Mouse (Mus musculus) central nervous system, embryonic 14 days (tissue): Measurements from ENCODE around the gene Ceacam16. TPM values are rescaled to one million over a fixed set of nuclear protein-coding genes. Genes with fewer than 3 reads are reported as not detected.

Source experiments
- polyA plus RNA-seq: library from polyadenylated mRNA; depleted of rRNA; stranded (reverse); fragments of >200 nt; gene quantifications from 2 replicates; pipeline ENCODE4 v1.2.3, GENCODE M21; 2012; rRNA removed

Gene Ceacam16
- polyA plus RNA-seq: 0.04 TPM in 1 of 2 replicates, not detected in the other

GRCm38 (mm10) chr7:19861199-19861598 is at the start of gene Ceacam16:
Gene Ceacam16, minus strand, starts transcription at chr7:19861299.

GRCm38 (mm10) chr7:19887849-19888248 is 26.8 kb upstream of the Ceacam16 start, which contains the start of gene Ceacam19:
Gene Ceacam19, minus strand, starts transcription at chr7:19887965.

GRCm38 (mm10) chr7:19851858-19852570 is 9.1 kb downstream of the Ceacam16 start, which contains the start of gene Gm19345:
Gene Gm19345, plus strand, starts transcription at chr7:19852003.

DNA sequence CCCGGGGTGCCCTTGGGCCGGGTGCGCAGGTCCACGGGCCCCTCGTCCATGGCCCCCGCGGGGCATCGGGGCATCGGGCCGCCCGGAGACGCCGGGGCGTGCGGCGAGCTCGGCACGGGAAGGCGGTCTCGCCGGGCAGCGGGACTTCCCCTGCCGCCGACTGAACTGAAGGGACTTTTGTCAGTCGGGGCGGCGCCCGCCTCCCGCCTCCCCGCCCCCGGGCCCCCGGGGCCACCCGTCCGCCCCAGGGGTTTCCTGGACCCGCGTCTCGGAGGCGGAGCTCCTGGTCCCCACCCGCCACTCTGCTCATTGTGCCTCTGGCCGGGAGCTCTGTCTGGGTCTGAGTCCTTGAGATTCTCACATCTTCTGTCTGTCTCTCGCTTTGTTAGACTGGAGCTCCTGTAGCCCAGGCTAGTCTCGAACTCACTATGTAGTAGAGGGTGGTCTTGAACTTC is 38.5 kb downstream of the Ceacam16 start, which contains the start of gene Bcl3:
Bcl3 (minus strand) TSS at position 167 of the 455 bp plus-strand sequence.

Other genes with a start within 250 kb of the Ceacam16 start
- gene Relb, start 231.9 kb downstream of the Ceacam16 start, polyA plus RNA-seq: 4.5 and 8.3 TPM in 2 replicates
- gene Clptm1, start 196.3 kb downstream of the Ceacam16 start, polyA plus RNA-seq: 81.5 and 83.9 TPM in 2 replicates
- 0.18 and 0.39 TPM in 2 replicates for gene Apoc2, start 183.4 kb downstream of the Ceacam16 start, polyA plus RNA-seq
- not detected in 2 replicates for gene Gm44805, start 179.9 kb downstream of the Ceacam16 start, polyA plus RNA-seq
- not detected in 2 replicates for gene Apoc4, start 179.8 kb downstream of the Ceacam16 start, polyA plus RNA-seq
- 1.4 and 1.9 TPM in 2 replicates for gene Apoc1, start 168.6 kb downstream of the Ceacam16 start, polyA plus RNA-seq
- 310 and 317 TPM in 2 replicates for gene Apoe, start 162.1 kb downstream of the Ceacam16 start, polyA plus RNA-seq
- gene Tomm40, start 145.9 kb downstream of the Ceacam16 start, polyA plus RNA-seq: 100.0 and 101 TPM in 2 replicates
- gene Nectin2, start 110.8 kb downstream of the Ceacam16 start, polyA plus RNA-seq: 36.1 and 40.6 TPM in 2 replicates
- 9.6 and 26.2 TPM in 2 replicates for gene Bcam, start 90.3 kb downstream of the Ceacam16 start, polyA plus RNA-seq
- 0.16 and 0.75 TPM in 2 replicates for gene Cblc, start 64.5 kb downstream of the Ceacam16 start, polyA plus RNA-seq
- 0.91 and 2.3 TPM in 2 replicates for gene Bcl3, start 38.5 kb downstream of the Ceacam16 start, polyA plus RNA-seq
- 10.0 and 11.8 TPM in 2 replicates for gene Gm19345, start 9.3 kb downstream of the Ceacam16 start, polyA plus RNA-seq
- 0.10 TPM in 1 of 2 replicates, not detected in the other for gene Ceacam19, start 26.7 kb upstream of the Ceacam16 start, polyA plus RNA-seq
- 8.5 and 11.6 TPM in 2 replicates for gene Pvr, start 59.9 kb upstream of the Ceacam16 start, polyA plus RNA-seq
- gene Igsf23, start 89.5 kb upstream of the Ceacam16 start, polyA plus RNA-seq: not detected in 2 replicates
- not detected in 2 replicates for gene Ceacam20, start 104.1 kb upstream of the Ceacam16 start, polyA plus RNA-seq
- gene Nlrp9b, start 130.2 kb upstream of the Ceacam16 start, polyA plus RNA-seq: not detected in 2 replicates
- gene Vmn1r91, start 238.4 kb upstream of the Ceacam16 start, polyA plus RNA-seq: not detected in 2 replicates